Mouse (Mus musculus): ENCODE results near the gene BC034090. TPM values are rescaled to one million over a fixed set of nuclear protein-coding genes. Genes with fewer than 3 reads are reported as not detected.

Gene BC034090
- 1.5 TPM for polyA plus RNA-seq (2017; shearing (Covaris generic))

DNA sequence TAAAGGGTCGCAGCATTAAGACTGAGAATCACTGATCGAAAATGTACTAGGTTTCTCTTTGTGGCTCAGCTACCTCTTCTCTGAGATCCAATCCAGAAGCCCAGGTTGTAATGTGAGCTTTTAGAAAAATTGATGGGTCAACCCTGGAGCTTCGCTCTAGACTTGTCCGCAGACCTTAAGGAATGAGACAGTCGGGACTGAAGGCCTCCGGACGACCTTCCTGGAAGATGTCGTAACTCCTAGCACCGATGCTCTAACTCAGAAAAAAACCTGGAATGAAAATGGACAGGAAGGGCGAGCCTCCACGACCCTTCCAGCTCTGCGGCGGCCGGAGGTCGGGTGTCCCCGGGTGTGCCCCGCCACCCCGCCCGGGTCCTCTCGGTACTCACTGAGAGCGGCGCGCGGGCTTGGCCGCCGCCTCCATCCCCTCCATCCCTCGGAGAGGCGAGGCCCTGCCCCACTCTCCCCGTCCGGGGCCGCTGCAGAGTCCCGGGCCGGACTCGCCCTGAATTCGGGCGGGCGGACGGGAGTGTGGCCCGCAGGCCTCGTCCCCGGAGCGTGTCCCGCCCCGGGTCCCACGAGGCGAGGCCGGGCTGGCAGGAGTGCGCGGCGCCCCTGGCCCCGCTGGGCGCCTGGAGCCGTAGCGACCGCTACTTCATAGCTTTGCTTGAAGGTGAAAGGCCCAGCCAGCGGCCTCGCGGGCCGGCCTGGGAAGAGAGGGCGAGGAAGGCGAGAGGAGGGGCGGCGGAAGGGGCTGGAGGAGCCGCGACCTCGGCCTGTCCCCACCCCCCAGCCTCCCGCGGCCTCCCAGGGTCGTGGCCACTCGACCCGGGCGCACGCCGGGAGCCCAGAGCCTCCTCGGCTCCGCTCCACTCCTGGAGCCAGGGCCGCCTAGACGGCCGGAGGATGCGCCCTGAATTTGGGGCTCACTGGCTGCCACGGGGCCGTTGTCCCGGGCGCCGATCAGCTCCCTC is at the start of gene BC034090:
TSS of gene BC034090 (minus strand) at position 648 of the 974 bp plus-strand sequence.

Other genes starting within 250 kb of the BC034090 start
- gene Ier5, start 144.8 kb downstream of the BC034090 start, polyA plus RNA-seq (2017; shearing (Covaris generic)) = 7.3 TPM
- gene Mr1, start 97.6 kb downstream of the BC034090 start, polyA plus RNA-seq (2017; shearing (Covaris generic)) = 28.0 TPM
- gene Stx6, start 85.7 kb downstream of the BC034090 start, polyA plus RNA-seq (2017; shearing (Covaris generic)) = 39.0 TPM
- gene Xpr1, start 173.0 kb upstream of the BC034090 start, polyA plus RNA-seq (2017; shearing (Covaris generic)) = 35.3 TPM

All from CD4-positive, CD25-positive, alpha-beta regulatory T cell, adult 9 weeks (primary cell).